8 mouse cellular contexts compared by ENCODE assay signal in genomic region chr3:105893941-105894391, GRCm38 (mm10). TPM values are rescaled to one million over a fixed set of nuclear protein-coding genes. Genes with fewer than 3 reads are reported as not detected.
A peak's percentile ranks its signal among the peaks of the same experiment; 100 is the strongest.
DNase-seq lines count a peak whose midpoint lies in the region; ATAC-seq and TF ChIP-seq lines count a peak whose summit lies in the region.

No protein-coding gene starts in this region.

- no peak overlapping the region for H3K4me3 ChIP-seq in layer of hippocampus, adult 2 months
- H3K4me3 ChIP-seq in kidney, postnatal 0 days (replicated peaks; ENCODE audit: low read depth, low read length): no peak overlapping the region

- no peaks in the 10 kb centered on the region for H3K36me3 ChIP-seq in kidney, postnatal 0 days (ENCODE audit: insufficient read depth, low read length)

- ATAC-seq in kidney, postnatal 0 days (replicated peaks; ENCODE audit: low FRiP score, low read depth): no peak; the same call in 1 of the 2 replicates
- ATAC-seq in megakaryocyte progenitor cell, adult 5-6 weeks (replicated peaks; ENCODE audit: poor library complexity): no peak

- peaks cover 14% of the 10 kb centered on the region; the same call in 1 of the 2 replicates for H3K4me1 ChIP-seq in kidney, postnatal 0 days (replicated peaks; ENCODE audit: insufficient read depth, low read length)

- H3K4me2 ChIP-seq in kidney, postnatal 0 days (ENCODE audit: low read length): no peak overlapping the region

- peak overlapping the region; percentile 59 for H3K27ac ChIP-seq in layer of hippocampus, adult 2 months
- H3K27ac ChIP-seq in kidney, postnatal 0 days: 0 out of 2 replicates have a peak overlapping the region, but pooled peaks have one; percentile 47

- DNase-seq in layer of hippocampus, adult 2 months (ENCODE audit: low spot score in 2 of 2): no peak
- no peak for DNase-seq in layer of hippocampus, postnatal 10 days (ENCODE audit: low spot score in 2 of 2)
- DNase-seq in NIH3T3 (ENCODE audit: low read depth): peak; percentile 41
- DNase-seq in gastrocnemius, postnatal 25 days: peak; percentile 80
- peak; percentile 57 for DNase-seq in kidney, postnatal 0 days (ENCODE audit: low spot score)
- DNase-seq in lung, postnatal 4 days: peak; percentile 65 to 67
- no peak for DNase-seq in left cerebral cortex, postnatal 36 days (ENCODE audit: low spot score in 2 of 2)

- no peaks in the 10 kb centered on the region for H3K27me3 ChIP-seq in kidney, postnatal 0 days (ENCODE audit: insufficient read depth, low read length)

- 41% methylated on average over 6 of the region's 6 CpGs for WGBS in kidney, postnatal 0 days

- H3K9ac ChIP-seq in kidney, postnatal 0 days (ENCODE audit: low read depth, low read length): no peak overlapping the region

- no peaks in the 10 kb centered on the region for H3K9me3 ChIP-seq in kidney, postnatal 0 days (replicated peaks; ENCODE audit: low read length)

- intact Hi-C loops in left cerebral cortex, postnatal 36 days (cut with DNase I): loop anchor here (10.0 kb wide), 1 partner anchor 119 kb away; no protein-coding TSS in a partner anchor

- no peak for TF ChIP-seq CTCF in layer of hippocampus, adult 2 months (conservative IDR thresholded peaks at IDR 0.05)
- no peak for TF ChIP-seq CTCF in kidney, postnatal 0 days (IDR thresholded peaks at IDR 0.05; ENCODE audit: low read depth)

RNA-seq across cellular contexts. Expression of gene Tmigd3, which starts 23.3 kb away (rescaled TPM):
- total RNA-seq in layer of hippocampus, adult 2 months (2021): 1 to 10 TPM in 1 of 2 experiments, under 1 TPM in 1; 0.37 to 1.1 TPM
- total RNA-seq in layer of hippocampus, postnatal 10 days (2021): under 1 TPM in 1 of 2 experiments, not detected in 1; 0.47 TPM
- not detected for total RNA-seq in gastrocnemius, postnatal 25 days (2021)
- polyA plus RNA-seq in kidney, postnatal 0 days (2015; fragmentation: Nextera tagmentation; extraction: Ambion mirVana): 0.18 TPM in 1 of 2 replicates, not detected in the other
- total RNA-seq in megakaryocyte progenitor cell, adult 5-6 weeks (2015): 0.71 and 1.8 TPM in 2 replicates
- 0.33 and 2.2 TPM in 2 replicates for total RNA-seq in megakaryocyte progenitor cell, adult 5-6 weeks (2017)
- total RNA-seq in left cerebral cortex, postnatal 36 days (2021): not detected

RNA-seq across cellular contexts. Expression of gene Adora3, which starts 23.3 kb away (rescaled TPM):
- total RNA-seq in layer of hippocampus, adult 2 months (2021): 1 to 10 TPM in 1 of 2 experiments, under 1 TPM in 1; 0.82 to 1.2 TPM
- total RNA-seq in layer of hippocampus, postnatal 10 days (2021): 1 to 10 TPM in 1 of 2 experiments, under 1 TPM in 1; 0.34 to 1.1 TPM
- under 1 TPM in 1 of 2 experiments, not detected in 1; 0.21 TPM for total RNA-seq in gastrocnemius, postnatal 25 days (2021)
- polyA plus RNA-seq in kidney, postnatal 0 days (2015; fragmentation: Nextera tagmentation; extraction: Ambion mirVana): 0.10 and 0.12 TPM in 2 replicates
- 0.81 and 1.4 TPM in 2 replicates for total RNA-seq in megakaryocyte progenitor cell, adult 5-6 weeks (2015)
- total RNA-seq in megakaryocyte progenitor cell, adult 5-6 weeks (2017): 0.20 TPM in 1 of 2 replicates, not detected in the other
- 1 to 10 TPM in 1 of 2 experiments, under 1 TPM in 1; 0.81 to 1.3 TPM for total RNA-seq in left cerebral cortex, postnatal 36 days (2021)

RNA-seq across cellular contexts. Expression of gene I830077J02Rik, which starts 38.5 kb away (rescaled TPM):
- total RNA-seq in layer of hippocampus, adult 2 months (2021): 1 to 10 TPM in 1 of 2 experiments, under 1 TPM in 1; 0.98 to 1.2 TPM
- 1 to 10 TPM; 1.2 to 1.6 TPM for total RNA-seq in layer of hippocampus, postnatal 10 days (2021)
- under 1 TPM; 0.28 to 0.64 TPM for total RNA-seq in gastrocnemius, postnatal 25 days (2021)
- polyA plus RNA-seq in kidney, postnatal 0 days (2015; fragmentation: Nextera tagmentation; extraction: Ambion mirVana): 0.24 and 0.31 TPM in 2 replicates
- total RNA-seq in megakaryocyte progenitor cell, adult 5-6 weeks (2015): 33.1 and 45.9 TPM in 2 replicates
- 19.2 and 22.3 TPM in 2 replicates for total RNA-seq in megakaryocyte progenitor cell, adult 5-6 weeks (2017)
- 1 to 10 TPM; 1.4 to 1.8 TPM for total RNA-seq in left cerebral cortex, postnatal 36 days (2021)

Comparison
In these comparisons a context has a peak if more than half of its experiments do, and no peak if none do; other contexts are left out.
1. DNase-seq: peak in NIH3T3 (single experiment), gastrocnemius, postnatal 25 days (single experiment), kidney, postnatal 0 days (single experiment) and lung, postnatal 4 days (2 of 2); none in layer of hippocampus, adult 2 months (0 of 2), layer of hippocampus, postnatal 10 days (0 of 2) and left cerebral cortex, postnatal 36 days (0 of 2).
2. RNA of gene I830077J02Rik, which starts 38.5 kb away (total RNA-seq): 19.2 to 45.9 TPM in megakaryocyte progenitor cell, adult 5-6 weeks; 1.4 to 1.8 TPM in left cerebral cortex, postnatal 36 days, 1.2 to 1.6 TPM in layer of hippocampus, postnatal 10 days, 0.98 to 1.2 TPM in layer of hippocampus, adult 2 months and 0.28 to 0.64 TPM in gastrocnemius, postnatal 25 days; every median in the first group is over 4 times any median in the second.